Mouse (Mus musculus) E14TG2a.4 (cell line): Measurements from ENCODE around the gene Mcoln3.

Experiments used
- H3K27me3 ChIP-seq: 2 replicates; pipeline ENCODE4 v1.6.1; 2014; ENCODE audit warnings: low read length, control low read depth; ENCODE audit not compliant: insufficient read depth
- H3K36me3 ChIP-seq: 2 replicates; pipeline ENCODE4 v1.6.1; 2014; ENCODE audit warnings: low read length, control low read depth; ENCODE audit not compliant: insufficient read depth
- H3K4me1 ChIP-seq: replicated peaks from 2 replicates; pipeline ENCODE4 v1.6.1; 2014; ENCODE audit warnings: low read depth, low read length, control low read depth
- H3K4me3 ChIP-seq: replicated peaks from 2 replicates; pipeline ENCODE4 v1.5.1; 2014; ENCODE audit warnings: mild to moderate bottlenecking, low read length
- H3K9me3 ChIP-seq: 2 replicates; pipeline ENCODE4 v1.6.1; 2014; ENCODE audit warnings: low read length, control low read depth
- CTCF ChIP-seq: conservative IDR thresholded peaks from 2 replicates; pipeline ENCODE4 v1.5.1; 2014; ENCODE audit warnings: low read length
- NANOG ChIP-seq: IDR thresholded peaks from 2 replicates; pipeline ENCODE4 v1.6.1; 2014; ENCODE audit warnings: borderline replicate concordance, low read length, mixed read lengths
- POU5F1 ChIP-seq: IDR thresholded peaks from 2 replicates; pipeline ENCODE4 v1.6.1; 2014; ENCODE audit warnings: low read length, borderline replicate concordance

The Mcoln3 gene

DNA sequence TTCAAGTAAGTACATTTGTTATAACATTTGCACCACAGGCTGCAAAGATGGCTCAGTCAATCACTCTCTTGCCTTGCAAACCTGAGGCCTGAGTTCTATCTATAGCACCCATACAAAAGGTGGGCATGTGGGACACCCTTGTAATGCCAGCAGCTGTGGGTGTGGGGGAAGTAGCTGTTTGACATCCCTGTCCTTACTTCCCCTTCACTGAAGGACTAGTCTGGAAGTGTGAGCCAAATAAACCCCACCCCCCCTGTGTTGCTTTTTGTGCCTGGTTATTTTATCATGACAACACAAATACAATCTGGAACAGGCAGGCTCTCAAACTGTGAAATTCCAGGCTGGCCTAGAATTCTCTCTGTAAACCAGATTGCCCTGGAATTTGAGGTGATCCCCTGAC, 17.3 kb upstream of the Mcoln3 start:
- TF ChIP-seq POU5F1: no peak
- no peak for TF ChIP-seq NANOG
- no peak for TF ChIP-seq CTCF

GRCm38 (mm10) chr3:146102049-146102448, 15.2 kb upstream of the Mcoln3 start:
- no peaks in the 10 kb centered on the region for H3K36me3 ChIP-seq
- H3K9me3 ChIP-seq: peaks cover under 1% of the 10 kb centered on the region; the same call in 1 of the 2 replicates
- peaks cover 20% of the 10 kb centered on the region for H3K27me3 ChIP-seq
- peaks cover under 1% of the 10 kb centered on the region; the same call in 1 of the 2 replicates for H3K4me1 ChIP-seq
- no peak overlapping the region for H3K4me3 ChIP-seq
- no peak for TF ChIP-seq POU5F1
- no peak for TF ChIP-seq NANOG
- TF ChIP-seq CTCF: peak; percentile 54

More for the DNA sequence above, 17.3 kb upstream of the Mcoln3 start:
- H3K4me1 ChIP-seq: no peaks in the 10 kb centered on the region
- H3K9me3 ChIP-seq: peaks cover 4% of the 10 kb centered on the region; the same call in 1 of the 2 replicates
- H3K27me3 ChIP-seq: peaks cover 15% of the 10 kb centered on the region
- H3K4me3 ChIP-seq: no peak overlapping the region
- H3K36me3 ChIP-seq: no peaks in the 10 kb centered on the region

GRCm38 (mm10) chr3:146107116-146107849, 10.0 kb upstream of the Mcoln3 start:
- peaks cover 9% of the 10 kb centered on the region for H3K27me3 ChIP-seq
- TF ChIP-seq NANOG: no peak
- TF ChIP-seq CTCF: no peak
- TF ChIP-seq POU5F1: no peak
- peaks cover 8% of the 10 kb centered on the region for H3K4me1 ChIP-seq
- H3K9me3 ChIP-seq: no peaks in the 10 kb centered on the region
- peak overlapping the region; percentile 53 for H3K4me3 ChIP-seq
- H3K36me3 ChIP-seq: no peaks in the 10 kb centered on the region

- no peaks in the 10 kb centered on the region for H3K36me3 ChIP-seq
- peak within 1 kb of the TSS; percentile 53 for H3K4me3 ChIP-seq
- peaks cover 9% of the 10 kb centered on the region for H3K27me3 ChIP-seq
- peaks cover 8% of the 10 kb centered on the region for H3K4me1 ChIP-seq
- TF ChIP-seq POU5F1: no peak
- no peak for TF ChIP-seq NANOG
- TF ChIP-seq CTCF: no peak
- no peaks in the 10 kb centered on the region for H3K9me3 ChIP-seq
Measured at GRCm38 (mm10) chr3:146107921-146108571, 9.2 kb upstream of the Mcoln3 start, which contains the start of gene Wdr63. Wdr63 (minus strand) TSS chr3:146108130.

GRCm38 (mm10) chr3:146108945-146109344, 8.3 kb upstream of the Mcoln3 start:
- TF ChIP-seq POU5F1 (no peak), CTCF (no peak)
- H3K36me3 ChIP-seq: no peaks in the 10 kb centered on the region
- H3K9me3 ChIP-seq: no peaks in the 10 kb centered on the region
- H3K4me3 ChIP-seq: no peak overlapping the region
- H3K27me3 ChIP-seq: peaks cover 9% of the 10 kb centered on the region
- peaks cover 8% of the 10 kb centered on the region for H3K4me1 ChIP-seq

GRCm38 (mm10) chr3:146110358-146110757, 6.9 kb upstream of the Mcoln3 start:
- TF ChIP-seq NANOG (no peak), CTCF (no peak), POU5F1 (no peak)
- no peaks in the 10 kb centered on the region for H3K36me3 ChIP-seq
- no peak overlapping the region for H3K4me3 ChIP-seq
- peaks cover 8% of the 10 kb centered on the region for H3K4me1 ChIP-seq
- H3K9me3 ChIP-seq: no peaks in the 10 kb centered on the region
- peaks cover 9% of the 10 kb centered on the region for H3K27me3 ChIP-seq

DNA sequence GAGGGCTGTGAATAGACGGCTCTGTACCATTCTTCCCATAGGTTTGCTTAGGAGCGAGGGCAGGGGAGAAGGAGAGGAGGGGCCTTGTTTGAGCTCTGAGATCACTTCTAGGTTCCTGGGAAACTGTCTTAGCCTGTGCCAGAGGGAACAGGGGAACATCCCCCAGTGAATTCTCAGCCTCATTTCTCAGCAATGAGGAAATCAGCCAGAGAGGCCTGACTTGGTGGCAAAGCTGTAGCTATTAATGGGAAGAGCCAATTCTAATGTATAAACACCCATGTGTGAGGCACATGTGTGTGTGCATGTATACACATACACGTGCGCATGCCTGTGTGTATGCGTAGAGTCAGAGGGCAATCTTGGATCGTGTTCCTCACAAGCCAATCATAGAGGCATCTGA, 6.3 kb upstream of the Mcoln3 start:
- Histone ChIP-seq H3K4me3 (no peak overlapping the region), H3K27me3 (peaks cover 9% of the 10 kb centered on the region), H3K4me1 (peaks cover 8% of the 10 kb centered on the region), H3K9me3 (no peaks in the 10 kb centered on the region), H3K36me3 (no peaks in the 10 kb centered on the region)
- TF ChIP-seq CTCF (no peak), POU5F1 (no peak), NANOG (no peak)

DNA sequence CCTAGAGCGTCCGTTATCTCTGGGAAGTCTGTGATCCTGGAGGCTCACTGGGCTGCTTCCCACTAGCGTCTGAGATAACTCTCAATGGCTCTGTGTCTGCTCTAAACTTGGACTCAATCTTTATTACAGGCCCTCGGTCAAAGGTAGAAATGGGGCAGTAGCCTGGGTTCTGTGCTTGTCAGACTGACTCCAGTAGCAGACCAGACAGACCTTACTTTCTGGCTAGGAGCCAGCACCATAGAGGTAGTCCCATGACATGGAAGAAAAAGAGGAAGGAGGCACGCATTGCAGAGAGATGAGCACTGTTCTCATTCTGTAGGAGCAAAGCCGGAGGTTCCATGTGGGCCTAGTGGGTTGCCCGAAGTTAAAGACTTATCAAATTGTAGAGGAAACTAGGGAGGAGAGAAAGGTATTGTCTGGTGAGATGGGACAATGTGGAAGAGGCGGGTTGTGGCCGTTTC, 777 bp downstream of the Mcoln3 start:
- Histone ChIP-seq H3K36me3 (no peaks in the 10 kb centered on the region), H3K4me1 (peaks cover 9% of the 10 kb centered on the region), H3K4me3 (no peak overlapping the region), H3K27me3 (peaks cover 17% of the 10 kb centered on the region), H3K9me3 (no peaks in the 10 kb centered on the region)
- TF ChIP-seq CTCF (no peak), POU5F1 (no peak), NANOG (no peak)
